Mouse (Mus musculus) forebrain, embryonic 10.5 days (tissue): ENCODE results near the gene Adam23. TPM values are rescaled to one million over a fixed set of nuclear protein-coding genes. Genes with fewer than 3 reads are reported as not detected.

Experiments used
- DNase-seq: peaks from one replicate; pipeline ENCODE4 v3.0.0-alpha.2; 2017; ENCODE audit warnings: low spot score; ENCODE audit errors: extremely low spot score
- H3K27ac ChIP-seq: fragments of 300-500 bp; sonication (generic); 2 replicates; pipeline ENCODE4 v1.5.1; 2016; ENCODE audit warnings: mild to moderate bottlenecking
- H3K27me3 ChIP-seq: fragments of 300-500 bp; sonication (generic); 2 replicates; pipeline ENCODE4 v1.6.1; 2016; ENCODE audit warnings: mild to moderate bottlenecking; ENCODE audit not compliant: poor library complexity, severe bottlenecking
- H3K36me3 ChIP-seq: fragments of 300-500 bp; sonication (generic); replicated peaks from 2 replicates; pipeline ENCODE4 v1.6.1; 2016; ENCODE audit warnings: mild to moderate bottlenecking, moderate library complexity
- H3K4me1 ChIP-seq: fragments of 300-500 bp; sonication (generic); 2 replicates; pipeline ENCODE4 v1.6.1; 2016
- H3K4me3 ChIP-seq: fragments of 300-500 bp; sonication (generic); 2 replicates; pipeline ENCODE4 v1.5.1; 2016; ENCODE audit warnings: mild to moderate bottlenecking, moderate library complexity
- H3K9me3 ChIP-seq: fragments of 300-500 bp; sonication (generic); 2 replicates; pipeline ENCODE4 v1.6.1; 2016; ENCODE audit warnings: mild to moderate bottlenecking, moderate library complexity
- WGBS: fragments of 180-500 bp; shearing (Covaris S2); methylation state at CpG from one replicate; pipeline ENCODE4 v1.1.7; 2016; 5-methylcytosine and 5-hydroxymethylcytosine counted together
- polyA plus RNA-seq: library from polyadenylated mRNA; unstranded; fragments of >200 nt; fragmentation: Nextera tagmentation; extraction: Ambion mirVana; gene quantifications from 2 replicates; pipeline ENCODE4 v1.2.1, GENCODE M21; 2016

The Adam23 gene
- polyA plus RNA-seq, 1 experiment from 2014 or later: 3.6 TPM

DNA sequence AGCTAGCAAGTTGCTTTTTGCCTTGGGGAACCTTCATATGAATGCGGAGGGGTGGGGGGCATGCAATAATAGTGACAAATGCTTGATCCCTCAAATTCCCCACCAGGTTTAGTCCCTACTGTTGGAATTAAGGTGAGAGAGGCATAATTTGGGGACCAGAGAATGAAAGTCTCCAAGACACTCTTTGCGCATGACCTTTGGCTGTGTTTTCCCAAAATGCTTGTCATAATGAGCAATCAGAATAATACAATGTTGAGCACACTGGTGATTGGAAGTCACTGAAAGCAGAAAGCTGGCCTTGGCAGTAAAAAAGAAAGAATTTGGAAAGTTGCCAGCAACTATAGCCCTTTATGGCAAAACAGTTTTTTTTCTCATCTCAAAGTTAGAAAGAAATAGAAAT lies 1.0 kb downstream of the Adam23 start:
- WGBS: 64% methylated on average over 2 of the region's 2 CpGs
- Histone ChIP-seq H3K27me3 (peaks cover 43% of the 10 kb centered on the region), H3K4me1 (peaks cover 17% of the 10 kb centered on the region), H3K4me3 (peak overlapping the region; percentile 90), H3K36me3 (no peaks in the 10 kb centered on the region), H3K27ac (no peak overlapping the region), H3K9me3 (no peaks in the 10 kb centered on the region)
- no peak for DNase-seq

DNA sequence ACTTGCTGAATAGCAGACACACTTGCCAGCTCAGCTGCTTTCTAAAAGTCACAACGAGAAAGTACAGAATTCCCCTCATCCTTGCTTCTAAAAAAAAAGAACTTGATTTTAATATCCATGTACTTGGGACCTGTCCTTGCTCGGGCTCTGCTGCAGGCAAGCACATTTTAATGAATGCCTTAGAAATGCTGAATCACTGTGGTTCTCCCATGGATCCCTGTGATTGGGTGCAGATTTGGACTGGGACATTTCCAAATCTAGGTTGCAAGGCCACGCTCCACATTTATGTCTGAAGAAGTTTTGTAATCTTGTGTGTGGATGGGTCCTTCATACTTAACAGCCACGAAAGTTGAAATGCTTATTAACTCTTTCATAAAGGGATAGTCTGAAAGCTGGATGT lies 4.4 kb downstream of the Adam23 start:
- Histone ChIP-seq H3K9me3 (no peaks in the 10 kb centered on the region), H3K27ac (no peak overlapping the region), H3K4me3 (no peak overlapping the region), H3K27me3 (peaks cover 36% of the 10 kb centered on the region), H3K36me3 (no peaks in the 10 kb centered on the region), H3K4me1 (peaks cover 19% of the 10 kb centered on the region)
- 92% methylated on average over 4 of the region's 4 CpGs for WGBS
- no peak for DNase-seq

DNA sequence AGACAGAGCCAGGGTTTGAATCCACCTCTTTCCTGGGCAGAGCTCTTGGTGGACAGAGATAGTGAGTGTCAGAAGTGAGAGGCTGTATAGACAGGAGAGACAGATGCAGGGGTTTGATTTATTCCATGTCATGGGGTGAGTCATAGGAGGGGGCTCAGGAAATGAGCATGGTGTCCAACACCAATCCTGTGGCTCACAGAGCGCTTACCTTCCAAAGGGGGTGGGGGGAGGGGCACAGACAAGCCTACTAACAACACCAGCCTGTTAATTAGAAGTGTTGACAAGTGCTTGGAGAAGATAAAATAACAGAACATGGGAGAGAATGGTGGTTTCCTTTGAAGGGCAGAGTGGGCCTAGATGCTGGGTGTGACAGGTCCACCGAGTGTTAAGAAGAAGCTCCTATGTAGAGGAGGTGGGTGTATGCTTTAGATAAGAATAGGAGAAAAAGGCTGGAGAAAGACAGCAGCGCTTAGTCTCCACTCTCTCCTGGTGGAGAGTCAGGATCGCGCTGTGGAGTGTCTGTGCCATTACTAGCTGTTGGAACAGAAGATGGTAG lies 7.7 kb downstream of the Adam23 start:
- no peak for DNase-seq
- H3K4me3 ChIP-seq: no peak overlapping the region
- no peaks in the 10 kb centered on the region for H3K36me3 ChIP-seq
- H3K27me3 ChIP-seq: peaks cover 4% of the 10 kb centered on the region; the same call in 1 of the 2 replicates
- WGBS: 85% methylated on average over 5 of the region's 5 CpGs
- H3K4me1 ChIP-seq: peaks cover 7% of the 10 kb centered on the region
- H3K27ac ChIP-seq: no peak overlapping the region
- H3K9me3 ChIP-seq: no peaks in the 10 kb centered on the region

DNA sequence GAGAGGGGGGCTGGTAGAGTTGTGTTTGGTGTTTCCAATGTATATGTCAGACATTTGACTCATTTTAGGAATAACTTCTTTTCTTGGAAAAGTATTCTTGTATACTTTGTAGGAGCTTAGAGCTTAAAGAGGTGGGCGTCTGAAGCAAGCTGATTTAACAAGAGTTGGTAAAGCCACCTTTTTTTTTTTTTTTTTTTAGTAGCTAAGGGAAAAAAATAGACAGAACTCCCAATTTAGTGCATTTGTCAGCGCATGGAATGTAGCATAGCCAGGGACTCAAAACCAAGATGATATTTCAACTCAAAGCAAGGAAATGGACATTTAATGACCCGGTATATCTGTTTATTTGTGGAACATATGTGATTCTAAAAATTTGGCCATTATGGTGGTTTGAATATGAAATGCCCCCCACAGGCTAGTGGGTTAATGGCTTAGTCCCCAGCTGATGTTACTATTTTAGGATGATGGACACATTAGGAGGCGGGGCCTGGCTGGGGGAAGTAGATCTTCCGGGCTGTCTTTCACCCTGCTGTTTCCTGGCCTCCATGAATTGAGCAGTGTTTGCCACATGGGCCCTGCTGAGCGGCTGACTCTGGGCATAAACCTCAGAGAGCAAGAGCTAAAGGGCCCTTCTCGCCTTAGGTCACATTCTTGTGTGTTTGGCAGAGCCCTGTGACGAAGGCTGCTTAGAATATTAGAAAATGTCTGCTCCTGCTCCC lies 12.3 kb downstream of the Adam23 start:
- DNase-seq: no peak
- Histone ChIP-seq H3K27ac (0 out of 2 replicates have a peak overlapping the region, but pooled peaks have one; percentile 35), H3K4me3 (no peak overlapping the region), H3K4me1 (peaks cover 25% of the 10 kb centered on the region), H3K9me3 (no peaks in the 10 kb centered on the region), H3K27me3 (no peaks in the 10 kb centered on the region), H3K36me3 (no peaks in the 10 kb centered on the region)
- 74% methylated on average over 8 of the region's 8 CpGs for WGBS

DNA sequence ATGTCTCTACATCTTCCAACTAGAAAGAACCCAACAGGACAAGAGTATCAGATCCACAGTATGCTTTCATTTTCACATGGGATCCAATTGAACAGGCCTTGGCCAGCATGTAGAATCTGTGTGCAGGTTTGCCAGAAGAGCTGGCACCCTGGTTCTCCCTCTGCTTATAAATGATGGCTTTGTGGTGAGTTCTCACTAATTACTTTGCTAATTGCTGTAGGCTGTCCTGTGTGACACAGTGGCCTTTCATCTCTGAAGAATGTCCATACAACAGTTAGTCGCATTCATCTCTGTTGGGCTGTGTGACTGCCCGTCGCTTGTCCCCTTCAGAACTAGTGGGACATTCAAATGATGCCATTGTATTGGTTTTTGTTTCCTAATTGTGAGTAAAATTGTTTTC lies 13.5 kb downstream of the Adam23 start:
- no peaks in the 10 kb centered on the region for H3K27me3 ChIP-seq
- H3K4me1 ChIP-seq: peaks cover 22% of the 10 kb centered on the region
- peak overlapping the region; percentile 56; the same call in 1 of the 2 replicates for H3K27ac ChIP-seq
- no peaks in the 10 kb centered on the region for H3K9me3 ChIP-seq
- no peaks in the 10 kb centered on the region for H3K36me3 ChIP-seq
- 54% methylated on average over 3 of the region's 3 CpGs for WGBS
- no peak for DNase-seq
- H3K4me3 ChIP-seq: no peak overlapping the region

DNA sequence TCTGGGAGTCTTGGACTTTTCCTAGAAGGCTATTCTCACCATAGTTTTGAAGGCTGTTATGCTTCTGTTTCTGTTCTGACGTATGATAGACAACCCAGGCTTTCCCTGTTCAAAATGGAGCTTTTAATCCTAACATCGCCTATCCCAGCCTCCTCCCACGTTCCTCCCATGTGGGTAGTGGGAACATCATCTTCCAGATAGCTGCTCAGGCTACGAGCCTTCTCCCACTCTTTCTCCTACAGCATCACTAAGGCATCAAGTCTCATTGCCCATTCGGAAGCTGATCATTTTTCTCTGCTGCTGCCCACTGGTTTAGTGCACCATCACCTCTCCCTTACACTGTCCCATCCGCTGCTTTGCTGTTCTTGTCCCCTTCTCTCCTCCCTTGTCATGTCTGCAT lies 14.2 kb downstream of the Adam23 start:
- H3K4me1 ChIP-seq: peaks cover 24% of the 10 kb centered on the region
- DNase-seq: no peak
- no peak overlapping the region for H3K4me3 ChIP-seq
- 81% methylated on average over 6 of the region's 6 CpGs for WGBS
- no peaks in the 10 kb centered on the region for H3K36me3 ChIP-seq
- H3K27me3 ChIP-seq: no peaks in the 10 kb centered on the region
- H3K27ac ChIP-seq: no peak overlapping the region
- H3K9me3 ChIP-seq: no peaks in the 10 kb centered on the region

DNA sequence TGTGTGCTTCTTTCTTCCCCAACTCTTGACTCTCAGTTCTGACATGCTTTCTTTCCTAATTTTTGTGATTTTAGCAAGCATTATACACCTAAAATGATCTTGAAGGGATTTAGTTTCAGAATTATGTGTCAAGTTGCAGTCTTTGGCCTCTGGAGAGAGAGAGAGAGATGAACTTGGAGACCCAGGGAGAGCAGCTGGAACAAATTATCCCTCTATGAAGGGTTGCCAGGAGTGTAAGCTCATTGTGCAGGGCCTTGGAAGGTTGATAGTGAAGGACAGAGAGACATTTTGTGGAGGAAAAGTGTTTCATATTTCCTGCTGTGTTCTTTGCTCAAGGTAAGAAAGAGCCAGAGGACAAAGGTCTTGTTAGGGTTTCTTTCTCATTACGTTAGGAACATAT lies 18.8 kb downstream of the Adam23 start:
- 68% methylated on average over 1 of the region's 1 CpGs for WGBS
- Histone ChIP-seq H3K4me1 (peaks cover 11% of the 10 kb centered on the region), H3K4me3 (no peak overlapping the region), H3K9me3 (no peaks in the 10 kb centered on the region), H3K27ac (no peak overlapping the region), H3K27me3 (no peaks in the 10 kb centered on the region), H3K36me3 (no peaks in the 10 kb centered on the region)
- DNase-seq: no peak

DNA sequence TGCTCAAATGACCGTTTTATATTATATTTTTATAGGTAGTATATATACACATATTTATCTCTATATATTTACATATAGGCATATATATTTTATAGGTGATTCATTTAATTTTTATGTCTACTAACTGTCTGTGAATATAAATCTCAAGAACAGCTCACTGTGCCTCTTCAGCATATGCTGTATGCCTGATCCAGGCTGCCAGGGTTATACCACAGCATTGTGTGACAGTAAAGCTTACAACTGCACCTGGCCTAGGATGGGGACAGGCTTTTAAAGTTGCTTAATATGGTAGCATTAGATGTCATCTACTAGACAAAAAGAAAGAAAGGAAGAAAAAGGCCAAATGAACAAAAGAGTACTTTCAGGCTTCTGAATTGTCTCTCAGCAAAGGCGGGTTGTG lies 27.6 kb downstream of the Adam23 start:
- peaks cover 39% of the 10 kb centered on the region for H3K4me1 ChIP-seq
- H3K36me3 ChIP-seq: no peaks in the 10 kb centered on the region
- peak overlapping the region; percentile 68; the same call in 1 of the 2 replicates for H3K27ac ChIP-seq
- no peaks in the 10 kb centered on the region for H3K9me3 ChIP-seq
- 67% methylated on average over 2 of the region's 2 CpGs for WGBS
- no peaks in the 10 kb centered on the region for H3K27me3 ChIP-seq
- H3K4me3 ChIP-seq: no peak overlapping the region
- no peak for DNase-seq

DNA sequence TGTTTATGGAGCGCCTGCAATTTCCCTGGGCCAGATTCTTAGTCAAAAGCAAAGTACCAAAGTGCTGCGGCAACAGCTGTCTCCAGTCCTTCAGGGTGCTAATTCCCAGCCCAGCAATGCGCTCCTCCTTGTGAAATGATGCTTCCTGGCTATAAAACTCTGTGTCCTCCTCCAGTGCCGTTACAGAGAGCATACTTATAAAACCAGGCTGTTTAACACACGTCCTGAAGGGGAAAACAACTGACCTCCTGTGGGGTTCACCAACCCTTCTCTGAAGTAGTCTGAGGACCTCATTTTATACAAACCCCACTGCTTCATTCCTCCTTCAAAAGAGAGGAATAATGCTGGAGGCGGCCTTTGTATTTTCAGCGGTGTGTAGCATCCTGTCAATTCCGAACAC lies 28.0 kb downstream of the Adam23 start:
- H3K4me3 ChIP-seq: no peak overlapping the region
- 31% methylated on average over 8 of the region's 8 CpGs for WGBS
- DNase-seq: no peak
- H3K4me1 ChIP-seq: peaks cover 39% of the 10 kb centered on the region
- H3K9me3 ChIP-seq: no peaks in the 10 kb centered on the region
- no peaks in the 10 kb centered on the region for H3K36me3 ChIP-seq
- H3K27me3 ChIP-seq: no peaks in the 10 kb centered on the region
- H3K27ac ChIP-seq: peak overlapping the region; percentile 68

DNA sequence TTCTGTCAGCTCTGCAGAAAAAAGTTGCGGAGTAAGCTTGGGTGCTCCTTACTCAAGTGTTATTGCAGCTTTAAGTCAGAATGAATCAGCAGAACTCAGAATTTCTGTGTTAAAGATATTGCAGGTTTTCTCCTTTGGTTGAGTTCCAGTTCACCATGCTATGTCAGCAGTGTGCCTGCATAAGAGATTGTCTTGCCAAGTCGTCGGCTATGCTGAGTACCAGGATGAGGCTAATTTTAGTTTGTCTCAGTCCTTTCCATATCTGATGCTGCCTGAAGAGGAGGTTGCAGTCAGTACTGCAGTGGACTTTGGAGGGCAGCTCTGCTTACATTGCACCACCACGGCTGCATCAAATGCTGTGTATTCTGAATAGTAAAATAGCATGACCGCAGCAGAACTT lies 33.3 kb downstream of the Adam23 start:
- DNase-seq: no peak
- WGBS: 93% methylated on average over 5 of the region's 5 CpGs
- Histone ChIP-seq H3K9me3 (no peaks in the 10 kb centered on the region), H3K27me3 (no peaks in the 10 kb centered on the region), H3K27ac (no peak overlapping the region), H3K4me3 (no peak overlapping the region), H3K36me3 (no peaks in the 10 kb centered on the region), H3K4me1 (peaks cover 7% of the 10 kb centered on the region)

DNA sequence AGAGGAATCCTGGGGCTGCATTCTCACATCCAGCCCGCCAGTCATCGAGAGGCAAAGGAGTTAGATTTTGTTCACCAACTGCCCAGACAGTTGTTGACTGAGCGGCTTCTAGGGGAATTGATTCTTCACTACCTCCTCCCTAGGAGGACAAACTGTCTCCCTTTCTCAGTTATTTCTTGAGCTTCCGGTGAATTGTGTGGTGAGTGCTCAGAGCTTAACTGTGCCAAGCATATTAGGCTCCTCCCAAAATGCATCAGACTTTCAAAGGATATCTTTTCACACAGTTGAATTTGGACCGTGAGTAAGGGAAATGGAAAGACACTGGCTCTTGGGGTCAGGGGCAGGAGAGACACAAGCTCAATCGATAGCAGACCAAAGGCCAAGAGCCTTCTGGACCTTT lies 39.0 kb downstream of the Adam23 start:
- H3K9me3 ChIP-seq: no peaks in the 10 kb centered on the region
- no peaks in the 10 kb centered on the region for H3K36me3 ChIP-seq
- DNase-seq: no peak
- H3K4me1 ChIP-seq: no peaks in the 10 kb centered on the region
- no peak overlapping the region for H3K4me3 ChIP-seq
- H3K27me3 ChIP-seq: no peaks in the 10 kb centered on the region
- no peak overlapping the region for H3K27ac ChIP-seq
- 94% methylated on average over 6 of the region's 6 CpGs for WGBS

DNA sequence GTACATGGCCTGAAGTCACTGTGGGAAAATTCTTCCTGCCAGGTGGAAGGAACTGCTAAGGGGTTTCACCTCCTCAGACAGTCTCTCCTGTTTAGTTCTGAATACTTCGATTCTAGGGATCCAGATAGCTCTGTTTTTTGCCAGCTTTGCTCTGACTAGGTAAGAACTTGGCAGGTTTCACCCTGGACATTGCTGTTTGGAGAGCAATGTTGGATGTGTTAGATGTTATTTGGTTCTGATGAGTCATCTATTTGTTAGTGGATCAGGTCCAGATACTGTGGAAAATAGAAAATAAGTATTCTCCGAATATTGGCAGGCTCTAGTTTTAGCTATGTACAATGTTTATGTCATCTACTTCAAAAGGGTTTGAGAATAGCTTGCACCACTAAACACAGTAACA lies 41.0 kb downstream of the Adam23 start:
- WGBS: 87% methylated on average over 2 of the region's 2 CpGs
- Histone ChIP-seq H3K9me3 (no peaks in the 10 kb centered on the region), H3K36me3 (no peaks in the 10 kb centered on the region), H3K27ac (no peak overlapping the region), H3K27me3 (no peaks in the 10 kb centered on the region), H3K4me1 (no peaks in the 10 kb centered on the region), H3K4me3 (no peak overlapping the region)
- no peak for DNase-seq

DNA sequence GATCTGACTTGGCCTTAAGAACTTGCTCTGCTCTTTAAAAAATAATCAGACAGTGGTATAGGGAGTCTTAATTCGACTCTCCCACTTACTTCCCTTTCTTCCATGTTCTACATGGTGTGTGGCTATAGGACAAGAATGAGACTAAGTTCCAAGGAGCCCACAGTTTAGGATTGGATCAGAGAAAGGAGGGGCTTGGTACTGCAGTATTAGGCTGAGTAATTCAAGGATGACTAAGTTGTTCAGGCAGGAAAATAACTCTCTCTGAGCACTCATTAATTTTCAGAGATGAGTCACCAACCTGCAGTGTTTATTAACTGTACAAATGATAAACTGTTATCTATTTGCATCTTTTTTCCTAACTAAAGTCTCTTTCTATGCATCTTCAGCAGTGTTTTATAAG lies 45.3 kb downstream of the Adam23 start:
- Histone ChIP-seq H3K4me3 (no peak overlapping the region), H3K4me1 (no peaks in the 10 kb centered on the region; the same call in 1 of the 2 replicates), H3K36me3 (no peaks in the 10 kb centered on the region), H3K27ac (no peak overlapping the region), H3K9me3 (no peaks in the 10 kb centered on the region), H3K27me3 (no peaks in the 10 kb centered on the region)
- WGBS: 63% methylated on average over 1 of the region's 1 CpGs
- no peak for DNase-seq
